Mouse (Mus musculus): ENCODE results near the gene Gm19345. TPM values are rescaled to one million over a fixed set of nuclear protein-coding genes. Genes with fewer than 3 reads are reported as not detected.
A peak's percentile ranks its signal among the peaks of the same experiment; 100 is the strongest.

Gm19345 gene
- polyA plus RNA-seq, 1 experiment from 2014 or later, result not detected

- Histone ChIP-seq H3K9me3 (ENCODE audit: control insufficient read depth, low read length) (no peaks in the 10 kb centered on the region; the same call in 1 of the 2 replicates), H3K9ac (ENCODE audit: low read length) (peak overlapping the region; percentile 53), H3K27ac (replicated peaks; ENCODE audit: low read depth, low read length) (no peak overlapping the region), H3K27me3 (ENCODE audit: control insufficient read depth, insufficient read depth, low read length) (peaks cover 19% of the 10 kb centered on the region), H3K4me1 (ENCODE audit: control insufficient read depth, insufficient read depth, low read length) (peaks cover 16% of the 10 kb centered on the region), H3K4me3 (ENCODE audit: low read depth, low read length) (peak overlapping the region; percentile 30), H3K36me3 (ENCODE audit: control insufficient read depth, insufficient read depth, low read length) (no peaks in the 10 kb centered on the region), H3K4me2 (ENCODE audit: low read depth, severe bottlenecking) (peak overlapping the region; percentile 64)
- WGBS, result 30% methylated on average over 17 of the region's 17 CpGs
- DNase-seq (ENCODE audit: low spot score) (no peak), ATAC-seq (ENCODE audit: insufficient number of reproducible peaks, low FRiP score, low TSS enrichment, low read depth) (peak; percentile 49; the same call in 1 of the 2 replicates)
Observed at GRCm38 (mm10) chr7:19815296-19816223, 36.2 kb upstream of the Gm19345 start.

DNA sequence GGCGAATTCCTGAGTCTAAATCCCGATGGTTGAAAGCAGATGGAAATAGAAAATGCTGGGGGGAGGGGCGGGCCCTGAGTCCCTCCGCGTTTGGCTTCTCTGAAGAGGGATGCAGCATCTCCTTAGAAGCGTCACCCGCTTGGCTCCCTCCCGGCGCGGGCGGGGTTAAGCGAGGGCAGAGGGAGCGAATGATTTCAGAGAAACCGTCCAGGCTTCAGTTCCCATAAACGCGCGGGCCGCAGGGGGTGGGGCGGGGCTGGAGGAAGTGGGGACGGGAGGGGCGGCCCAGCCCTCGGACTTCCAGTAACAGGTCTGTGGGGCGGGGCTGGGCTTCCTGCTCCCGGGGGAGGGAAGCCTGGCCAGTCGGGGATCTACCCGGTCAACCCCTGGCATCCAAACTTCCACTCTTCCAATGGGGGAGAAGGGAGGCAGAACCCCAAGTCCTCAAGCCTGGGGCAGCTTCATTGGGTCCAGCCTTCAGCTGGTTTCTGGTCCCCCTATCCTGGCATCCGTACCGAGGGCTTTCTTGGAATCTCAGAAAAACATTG is 35.5 kb upstream of the Gm19345 start:
- H3K9ac ChIP-seq (ENCODE audit: low read length), result peak overlapping the region; percentile 53
- no peaks in the 10 kb centered on the region for H3K36me3 ChIP-seq (ENCODE audit: control insufficient read depth, insufficient read depth, low read length)
- H3K9me3 ChIP-seq (ENCODE audit: control insufficient read depth, low read length), result no peaks in the 10 kb centered on the region; the same call in 1 of the 2 replicates
- peak; percentile 78 for DNase-seq (ENCODE audit: low spot score)
- H3K27ac ChIP-seq (replicated peaks; ENCODE audit: low read depth, low read length), result no peak overlapping the region
- under 1% methylated on average over 28 of the region's 28 CpGs for WGBS
- peak overlapping the region; percentile 64 for H3K4me2 ChIP-seq (ENCODE audit: low read depth, severe bottlenecking)
- peaks cover 18% of the 10 kb centered on the region for H3K27me3 ChIP-seq (ENCODE audit: control insufficient read depth, insufficient read depth, low read length)
- peak overlapping the region; percentile 30 for H3K4me3 ChIP-seq (ENCODE audit: low read depth, low read length)
- ATAC-seq (ENCODE audit: insufficient number of reproducible peaks, low FRiP score, low TSS enrichment, low read depth), result peak; percentile 28; the same call in 1 of the 2 replicates
- peaks cover 14% of the 10 kb centered on the region for H3K4me1 ChIP-seq (ENCODE audit: control insufficient read depth, insufficient read depth, low read length)

GRCm38 (mm10) chr7:19817382-19818105 is 34.3 kb upstream of the Gm19345 start:
- ATAC-seq (ENCODE audit: insufficient number of reproducible peaks, low FRiP score, low TSS enrichment, low read depth) (peak; percentile 29; the same call in 1 of the 2 replicates), DNase-seq (ENCODE audit: low spot score) (peak; percentile 60)
- Histone ChIP-seq H3K27ac (replicated peaks; ENCODE audit: low read depth, low read length) (no peak overlapping the region; the same call in 1 of the 2 replicates), H3K27me3 (ENCODE audit: control insufficient read depth, insufficient read depth, low read length) (peaks cover 19% of the 10 kb centered on the region), H3K36me3 (ENCODE audit: control insufficient read depth, insufficient read depth, low read length) (no peaks in the 10 kb centered on the region), H3K9me3 (ENCODE audit: control insufficient read depth, low read length) (no peaks in the 10 kb centered on the region; the same call in 1 of the 2 replicates), H3K4me3 (ENCODE audit: low read depth, low read length) (peak overlapping the region; percentile 10; the same call in 1 of the 2 replicates), H3K4me1 (ENCODE audit: control insufficient read depth, insufficient read depth, low read length) (peaks cover 18% of the 10 kb centered on the region), H3K4me2 (ENCODE audit: low read depth, severe bottlenecking) (peak overlapping the region; percentile 64), H3K9ac (ENCODE audit: low read length) (0 out of 2 replicates have a peak overlapping the region, but pooled peaks have one; percentile 28)
- WGBS, result 6% methylated on average over 15 of the region's 15 CpGs

DNA sequence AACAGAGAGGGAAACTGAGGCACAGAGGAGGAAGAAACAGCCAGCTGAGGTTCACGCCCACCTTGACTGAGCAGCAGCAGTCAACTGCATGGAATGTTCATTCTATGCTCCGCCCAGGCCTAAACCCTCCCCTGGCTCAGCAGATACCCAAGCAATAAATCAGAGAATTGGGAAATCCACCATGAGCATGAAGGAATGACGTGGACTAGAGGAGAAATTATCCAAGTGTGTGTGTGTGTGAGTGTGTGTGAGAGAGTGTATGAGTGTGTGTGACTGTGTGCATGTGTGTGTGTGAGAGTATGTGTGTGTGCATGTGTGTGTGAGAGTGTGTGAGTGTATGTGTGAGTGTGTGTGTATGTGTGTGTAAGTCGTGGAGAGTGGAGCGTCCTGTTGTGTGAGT is 33.4 kb upstream of the Gm19345 start:
- Histone ChIP-seq H3K9ac (ENCODE audit: low read length) (no peak overlapping the region), H3K4me2 (ENCODE audit: low read depth, severe bottlenecking) (no peak overlapping the region), H3K27me3 (ENCODE audit: control insufficient read depth, insufficient read depth, low read length) (peaks cover 25% of the 10 kb centered on the region), H3K4me3 (ENCODE audit: low read depth, low read length) (no peak overlapping the region), H3K9me3 (ENCODE audit: control insufficient read depth, low read length) (no peaks in the 10 kb centered on the region; the same call in 1 of the 2 replicates), H3K36me3 (ENCODE audit: control insufficient read depth, insufficient read depth, low read length) (no peaks in the 10 kb centered on the region), H3K4me1 (ENCODE audit: control insufficient read depth, insufficient read depth, low read length) (peaks cover 20% of the 10 kb centered on the region), H3K27ac (replicated peaks; ENCODE audit: low read depth, low read length) (no peak overlapping the region)
- no peak for ATAC-seq (ENCODE audit: insufficient number of reproducible peaks, low FRiP score, low TSS enrichment, low read depth)
- no peak for DNase-seq (ENCODE audit: low spot score)
- WGBS, result 77% methylated on average over 5 of the region's 5 CpGs

- no peak for ATAC-seq (ENCODE audit: insufficient number of reproducible peaks, low FRiP score, low TSS enrichment, low read depth)
- Histone ChIP-seq H3K4me2 (ENCODE audit: low read depth, severe bottlenecking) (no peak overlapping the region), H3K9ac (ENCODE audit: low read length) (no peak overlapping the region), H3K4me1 (ENCODE audit: control insufficient read depth, insufficient read depth, low read length) (peaks cover 23% of the 10 kb centered on the region), H3K27me3 (ENCODE audit: control insufficient read depth, insufficient read depth, low read length) (peaks cover 25% of the 10 kb centered on the region), H3K9me3 (ENCODE audit: control insufficient read depth, low read length) (no peaks in the 10 kb centered on the region; the same call in 1 of the 2 replicates), H3K27ac (replicated peaks; ENCODE audit: low read depth, low read length) (no peak overlapping the region), H3K4me3 (ENCODE audit: low read depth, low read length) (no peak overlapping the region), H3K36me3 (ENCODE audit: control insufficient read depth, insufficient read depth, low read length) (no peaks in the 10 kb centered on the region)
- DNase-seq (ENCODE audit: low spot score), result no peak
- 87% methylated on average over 7 of the region's 7 CpGs for WGBS
Observed at GRCm38 (mm10) chr7:19818875-19819274, 32.9 kb upstream of the Gm19345 start.

- ATAC-seq (ENCODE audit: insufficient number of reproducible peaks, low FRiP score, low TSS enrichment, low read depth) (no peak), DNase-seq (ENCODE audit: low spot score) (no peak)
- H3K27ac ChIP-seq (replicated peaks; ENCODE audit: low read depth, low read length), result no peak overlapping the region
- H3K4me3 ChIP-seq (ENCODE audit: low read depth, low read length), result no peak overlapping the region
- H3K9ac ChIP-seq (ENCODE audit: low read length), result no peak overlapping the region
- no peak overlapping the region for H3K4me2 ChIP-seq (ENCODE audit: low read depth, severe bottlenecking)
- H3K4me1 ChIP-seq (ENCODE audit: control insufficient read depth, insufficient read depth, low read length), result peaks cover 27% of the 10 kb centered on the region
- H3K9me3 ChIP-seq (ENCODE audit: control insufficient read depth, low read length), result no peaks in the 10 kb centered on the region; the same call in 1 of the 2 replicates
- H3K36me3 ChIP-seq (ENCODE audit: control insufficient read depth, insufficient read depth, low read length), result no peaks in the 10 kb centered on the region
- WGBS, result 67% methylated on average over 3 of the region's 3 CpGs
- peaks cover 25% of the 10 kb centered on the region for H3K27me3 ChIP-seq (ENCODE audit: control insufficient read depth, insufficient read depth, low read length)
Observed at GRCm38 (mm10) chr7:19820347-19821048, 31.3 kb upstream of the Gm19345 start.

GRCm38 (mm10) chr7:19821633-19822032 is 30.2 kb upstream of the Gm19345 start:
- H3K4me1 ChIP-seq (ENCODE audit: control insufficient read depth, insufficient read depth, low read length), result peaks cover 23% of the 10 kb centered on the region
- WGBS, result 54% methylated on average over 7 of the region's 7 CpGs
- no peak overlapping the region for H3K27ac ChIP-seq (replicated peaks; ENCODE audit: low read depth, low read length)
- peaks cover 25% of the 10 kb centered on the region for H3K27me3 ChIP-seq (ENCODE audit: control insufficient read depth, insufficient read depth, low read length)
- 0 out of 2 replicates have a peak overlapping the region, but pooled peaks have one; percentile 53 for H3K4me2 ChIP-seq (ENCODE audit: low read depth, severe bottlenecking)
- no peak overlapping the region for H3K4me3 ChIP-seq (ENCODE audit: low read depth, low read length)
- H3K9me3 ChIP-seq (ENCODE audit: control insufficient read depth, low read length), result no peaks in the 10 kb centered on the region; the same call in 1 of the 2 replicates
- no peaks in the 10 kb centered on the region for H3K36me3 ChIP-seq (ENCODE audit: control insufficient read depth, insufficient read depth, low read length)
- DNase-seq (ENCODE audit: low spot score) (no peak), ATAC-seq (ENCODE audit: insufficient number of reproducible peaks, low FRiP score, low TSS enrichment, low read depth) (no peak)
- no peak overlapping the region for H3K9ac ChIP-seq (ENCODE audit: low read length)

Data from limb, embryonic 11.5 days (tissue).